Mouse (Mus musculus): Measurements from ENCODE around the gene Npsr1. TPM values are rescaled to one million over a fixed set of nuclear protein-coding genes. Genes with fewer than 3 reads are reported as not detected.

Gene Npsr1
- polyA plus RNA-seq, 1 experiment from 2014 or later, result 0.55 TPM

DNA sequence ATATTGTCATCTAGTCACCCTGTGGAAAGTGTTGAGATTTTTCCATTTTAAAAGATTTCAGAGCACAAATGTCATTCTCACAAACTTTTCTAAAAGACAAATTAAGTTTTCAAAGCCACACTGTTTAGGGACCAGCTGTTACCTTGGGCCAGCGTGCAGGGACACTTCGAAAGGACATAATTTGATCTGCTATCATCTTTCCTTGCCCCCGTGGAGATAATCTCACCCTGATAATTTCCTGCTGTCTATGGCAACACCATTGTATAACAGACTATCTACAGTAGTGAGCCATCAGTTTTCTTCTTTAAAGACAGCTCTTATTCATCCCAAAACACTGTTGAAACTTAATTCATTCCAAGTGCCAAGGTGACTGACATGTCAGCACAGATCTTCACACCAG lies 209.6 kb downstream of the Npsr1 start:
- no peak overlapping the region for H3K4me2 ChIP-seq (ENCODE audit: low read length)
- H3K27me3 ChIP-seq (replicated peaks; ENCODE audit: control insufficient read depth, insufficient read depth, low read length), result no peaks in the 10 kb centered on the region
- no peaks in the 10 kb centered on the region for H3K9me3 ChIP-seq (replicated peaks; ENCODE audit: control insufficient read depth, low read length)
- no peaks in the 10 kb centered on the region for H3K36me3 ChIP-seq (ENCODE audit: control insufficient read depth, insufficient read depth, low read length)
- H3K9ac ChIP-seq (ENCODE audit: low read length), result no peak overlapping the region
- H3K27ac ChIP-seq (ENCODE audit: low read depth, low read length), result no peak overlapping the region
- ATAC-seq (no peak), DNase-seq (ENCODE audit: low spot score) (no peak)
- no peaks in the 10 kb centered on the region for H3K4me1 ChIP-seq (ENCODE audit: control insufficient read depth, insufficient read depth, low read length)
- WGBS, result 50% methylated on average over 3 of the region's 3 CpGs
- H3K4me3 ChIP-seq (ENCODE audit: low read depth, low read length), result no peak overlapping the region

DNA sequence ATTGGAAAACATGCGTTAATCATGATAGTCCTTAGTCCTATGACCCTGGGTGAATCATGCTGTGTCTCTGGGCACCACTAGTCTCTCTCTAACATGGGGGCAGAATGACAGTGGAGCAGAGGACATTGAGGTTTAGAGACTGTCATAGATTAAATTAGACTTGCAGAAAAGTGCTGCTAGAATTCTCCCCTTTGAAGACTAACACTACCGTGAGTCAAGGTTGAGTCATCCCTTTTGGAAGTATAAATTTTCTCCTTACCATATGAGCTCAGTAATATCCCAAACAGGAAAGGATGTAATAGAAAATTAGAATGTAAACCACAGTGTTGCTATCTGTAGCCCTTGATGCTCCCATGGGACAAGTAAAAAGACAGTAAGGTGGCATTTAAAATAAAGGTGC lies 218.0 kb downstream of the Npsr1 start:
- H3K4me2 ChIP-seq (ENCODE audit: low read length), result no peak overlapping the region
- no peak overlapping the region for H3K27ac ChIP-seq (ENCODE audit: low read depth, low read length)
- H3K9me3 ChIP-seq (replicated peaks; ENCODE audit: control insufficient read depth, low read length), result no peaks in the 10 kb centered on the region
- H3K4me1 ChIP-seq (ENCODE audit: control insufficient read depth, insufficient read depth, low read length), result no peaks in the 10 kb centered on the region
- no peak for ATAC-seq
- 97% methylated on average over 2 of the region's 2 CpGs for WGBS
- no peaks in the 10 kb centered on the region for H3K27me3 ChIP-seq (replicated peaks; ENCODE audit: control insufficient read depth, insufficient read depth, low read length)
- no peak for DNase-seq (ENCODE audit: low spot score)
- no peak overlapping the region for H3K9ac ChIP-seq (ENCODE audit: low read length)
- no peak overlapping the region for H3K4me3 ChIP-seq (ENCODE audit: low read depth, low read length)
- no peaks in the 10 kb centered on the region for H3K36me3 ChIP-seq (ENCODE audit: control insufficient read depth, insufficient read depth, low read length)

DNA sequence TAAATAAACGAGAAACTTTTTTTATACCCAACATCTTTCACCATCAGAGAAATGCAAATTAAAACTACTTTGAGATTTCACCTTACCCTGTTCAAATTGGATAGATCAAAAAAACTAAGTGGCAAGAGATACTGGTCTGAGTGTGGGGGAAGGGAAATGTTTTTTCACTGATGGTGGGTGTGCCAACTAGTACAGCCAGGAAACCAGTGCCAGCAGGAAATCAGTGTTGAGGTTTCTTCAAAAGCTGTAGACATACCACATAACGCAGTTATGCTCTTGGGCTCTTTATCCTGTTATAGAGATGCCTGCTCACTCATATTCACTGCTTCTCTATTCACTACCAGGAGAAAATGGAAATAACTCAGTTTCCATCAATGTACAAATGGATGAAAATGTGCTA lies 233.9 kb downstream of the Npsr1 start:
- no peak overlapping the region for H3K9ac ChIP-seq (ENCODE audit: low read length)
- no peaks in the 10 kb centered on the region for H3K36me3 ChIP-seq (ENCODE audit: control insufficient read depth, insufficient read depth, low read length)
- H3K27ac ChIP-seq (ENCODE audit: low read depth, low read length), result no peak overlapping the region
- ATAC-seq, result no peak
- H3K9me3 ChIP-seq (replicated peaks; ENCODE audit: control insufficient read depth, low read length), result no peaks in the 10 kb centered on the region
- WGBS, result 81% methylated on average over 2 of the region's 2 CpGs
- H3K4me1 ChIP-seq (ENCODE audit: control insufficient read depth, insufficient read depth, low read length), result no peaks in the 10 kb centered on the region
- no peak overlapping the region for H3K4me3 ChIP-seq (ENCODE audit: low read depth, low read length)
- H3K4me2 ChIP-seq (ENCODE audit: low read length), result no peak overlapping the region
- no peak for DNase-seq (ENCODE audit: low spot score)
- no peaks in the 10 kb centered on the region for H3K27me3 ChIP-seq (replicated peaks; ENCODE audit: control insufficient read depth, insufficient read depth, low read length)

DNA sequence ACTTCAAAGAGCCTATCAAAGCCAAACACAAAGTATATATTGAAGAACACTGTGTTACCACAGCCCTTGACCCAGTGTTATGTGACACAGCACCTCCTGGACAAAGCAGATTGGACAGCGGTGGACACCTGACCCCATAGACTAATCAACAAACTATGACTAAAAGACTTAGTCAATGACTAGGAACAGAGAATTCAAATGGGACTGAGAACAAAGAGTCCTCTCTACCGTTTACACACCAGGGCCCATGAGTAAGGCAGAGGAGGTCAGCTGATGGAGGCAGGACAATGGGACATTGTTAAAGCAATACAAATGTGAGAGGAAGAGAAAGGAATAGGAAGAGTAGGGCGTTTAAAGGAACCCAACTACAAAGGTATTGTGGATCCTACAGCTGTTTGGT lies 243.5 kb downstream of the Npsr1 start:
- no peak overlapping the region for H3K27ac ChIP-seq (ENCODE audit: low read depth, low read length)
- H3K36me3 ChIP-seq (ENCODE audit: control insufficient read depth, insufficient read depth, low read length), result no peaks in the 10 kb centered on the region
- H3K9me3 ChIP-seq (replicated peaks; ENCODE audit: control insufficient read depth, low read length), result no peaks in the 10 kb centered on the region
- ATAC-seq, result no peak
- no peaks in the 10 kb centered on the region for H3K4me1 ChIP-seq (ENCODE audit: control insufficient read depth, insufficient read depth, low read length)
- no peak overlapping the region for H3K9ac ChIP-seq (ENCODE audit: low read length)
- H3K4me3 ChIP-seq (ENCODE audit: low read depth, low read length), result no peak overlapping the region
- no peak overlapping the region for H3K4me2 ChIP-seq (ENCODE audit: low read length)
- no peaks in the 10 kb centered on the region for H3K27me3 ChIP-seq (replicated peaks; ENCODE audit: control insufficient read depth, insufficient read depth, low read length)
- DNase-seq (ENCODE audit: low spot score), result no peak
- WGBS, result 45% methylated on average over 3 of the region's 3 CpGs

DNA sequence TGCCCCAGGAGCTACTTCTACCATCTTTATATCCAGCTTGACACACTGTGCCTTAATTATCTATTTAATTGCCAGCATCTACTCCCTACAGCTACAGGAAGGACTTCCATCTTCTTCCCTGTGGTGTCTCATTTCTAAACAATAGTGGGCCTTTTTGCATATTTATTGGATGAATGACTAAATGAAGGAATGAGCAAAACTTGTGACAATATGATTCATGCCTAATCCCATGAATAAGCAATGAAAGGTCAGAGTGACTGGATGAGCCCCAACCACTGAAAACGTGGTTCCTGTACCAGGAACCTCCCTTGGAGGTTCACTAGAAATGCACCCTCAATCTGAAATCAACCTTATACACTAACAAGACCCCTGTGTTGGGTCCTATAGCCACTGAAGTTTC lies 249.2 kb downstream of the Npsr1 start:
- Histone ChIP-seq H3K4me2 (ENCODE audit: low read length) (no peak overlapping the region), H3K27ac (ENCODE audit: low read depth, low read length) (no peak overlapping the region), H3K9me3 (replicated peaks; ENCODE audit: control insufficient read depth, low read length) (no peaks in the 10 kb centered on the region), H3K9ac (ENCODE audit: low read length) (no peak overlapping the region), H3K4me3 (ENCODE audit: low read depth, low read length) (no peak overlapping the region), H3K4me1 (ENCODE audit: control insufficient read depth, insufficient read depth, low read length) (no peaks in the 10 kb centered on the region), H3K27me3 (replicated peaks; ENCODE audit: control insufficient read depth, insufficient read depth, low read length) (no peaks in the 10 kb centered on the region), H3K36me3 (ENCODE audit: control insufficient read depth, insufficient read depth, low read length) (no peaks in the 10 kb centered on the region)
- ATAC-seq, result no peak
- DNase-seq (ENCODE audit: low spot score), result no peak
- 5% methylated on average over 1 of the region's 1 CpGs for WGBS

DNA sequence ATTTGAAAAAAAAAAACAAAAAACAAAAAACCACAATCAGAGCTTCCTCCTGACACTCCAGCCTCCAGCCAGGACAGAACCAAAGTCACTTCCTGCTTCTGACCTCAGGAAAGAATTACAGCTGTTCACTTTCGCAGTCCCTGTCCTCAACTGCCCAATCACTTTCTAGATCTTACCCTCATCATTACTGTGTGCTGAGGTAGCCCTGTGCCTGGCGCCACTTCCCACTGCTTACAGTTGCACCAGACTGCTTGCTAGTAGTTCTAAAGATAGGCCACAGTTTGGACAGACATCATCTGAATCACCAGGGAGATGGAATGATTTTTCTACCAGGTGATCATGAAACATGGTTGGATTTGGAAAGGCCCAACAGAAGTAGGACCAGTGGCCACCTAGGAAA lies 251.7 kb downstream of the Npsr1 start:
- no peaks in the 10 kb centered on the region for H3K4me1 ChIP-seq (ENCODE audit: control insufficient read depth, insufficient read depth, low read length)
- no peak overlapping the region for H3K4me2 ChIP-seq (ENCODE audit: low read length)
- no peaks in the 10 kb centered on the region for H3K27me3 ChIP-seq (replicated peaks; ENCODE audit: control insufficient read depth, insufficient read depth, low read length)
- DNase-seq (ENCODE audit: low spot score), result no peak
- no peak overlapping the region for H3K27ac ChIP-seq (ENCODE audit: low read depth, low read length)
- H3K4me3 ChIP-seq (ENCODE audit: low read depth, low read length), result no peak overlapping the region
- H3K36me3 ChIP-seq (ENCODE audit: control insufficient read depth, insufficient read depth, low read length), result no peaks in the 10 kb centered on the region
- H3K9me3 ChIP-seq (replicated peaks; ENCODE audit: control insufficient read depth, low read length), result no peaks in the 10 kb centered on the region
- H3K9ac ChIP-seq (ENCODE audit: low read length), result no peak overlapping the region
- no peak for ATAC-seq
- 97% methylated on average over 2 of the region's 2 CpGs for WGBS

DNA sequence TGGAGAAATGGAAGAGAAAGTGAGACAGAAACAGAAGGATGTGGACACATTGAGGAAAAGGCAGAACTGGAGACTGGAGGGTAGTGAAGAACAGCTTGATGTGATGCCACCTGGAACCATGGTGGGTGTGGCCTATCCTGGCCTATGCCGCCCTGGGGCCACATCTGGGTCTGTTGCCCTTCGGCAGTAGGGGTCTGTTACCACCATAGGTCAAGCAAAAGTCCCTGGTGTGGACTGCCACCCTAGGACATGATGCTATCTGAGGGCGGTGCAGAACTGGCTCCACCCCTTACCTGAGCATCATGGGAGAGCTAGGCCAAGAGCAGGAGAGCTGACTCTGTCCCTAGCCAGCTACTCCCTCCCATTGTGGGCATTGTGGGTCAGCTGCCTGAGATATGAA lies 253.6 kb downstream of the Npsr1 start:
- 86% methylated on average over 3 of the region's 3 CpGs for WGBS
- Histone ChIP-seq H3K36me3 (ENCODE audit: control insufficient read depth, insufficient read depth, low read length) (no peaks in the 10 kb centered on the region), H3K4me3 (ENCODE audit: low read depth, low read length) (no peak overlapping the region), H3K9me3 (replicated peaks; ENCODE audit: control insufficient read depth, low read length) (no peaks in the 10 kb centered on the region), H3K9ac (ENCODE audit: low read length) (no peak overlapping the region), H3K27ac (ENCODE audit: low read depth, low read length) (no peak overlapping the region), H3K27me3 (replicated peaks; ENCODE audit: control insufficient read depth, insufficient read depth, low read length) (no peaks in the 10 kb centered on the region), H3K4me1 (ENCODE audit: control insufficient read depth, insufficient read depth, low read length) (no peaks in the 10 kb centered on the region), H3K4me2 (ENCODE audit: low read length) (no peak overlapping the region)
- ATAC-seq, result no peak
- DNase-seq (ENCODE audit: low spot score), result no peak
